Mouse (Mus musculus) MEL-GATA-1-ER (cell line): Measurements from ENCODE around the gene Abtb2.

Source experiments
- DNase-seq: peaks from one replicate; pipeline ENCODE4 v3.0.0-alpha.2; 2012; ENCODE audit warnings: low read depth; ENCODE audit errors: extremely low read depth

The Abtb2 gene

GRCm38 (mm10) chr2:103584093-103584492 is 18.0 kb downstream of the Abtb2 start:
- DNase-seq = peak; percentile 37

DNA sequence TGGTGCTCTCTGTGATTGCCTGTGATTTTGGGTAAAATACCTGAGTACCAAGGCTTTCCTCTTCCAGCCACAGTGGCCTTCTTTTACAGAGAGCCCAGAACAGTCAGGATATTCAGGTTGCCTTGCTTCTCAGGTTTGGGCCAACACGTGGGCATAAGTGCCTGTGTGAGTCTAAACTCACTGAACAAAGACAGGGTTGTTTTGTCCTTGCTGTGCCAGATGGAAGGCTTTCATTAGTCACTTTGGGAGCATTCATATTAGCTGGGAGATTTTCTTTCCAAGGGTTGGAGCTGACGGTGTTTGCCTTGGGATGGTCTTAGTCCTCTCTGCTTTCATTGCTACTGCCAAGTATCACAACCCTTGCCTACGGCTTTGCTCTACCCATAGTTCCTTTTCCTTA is 20.3 kb downstream of the Abtb2 start:
- DNase-seq = no peak

DNA sequence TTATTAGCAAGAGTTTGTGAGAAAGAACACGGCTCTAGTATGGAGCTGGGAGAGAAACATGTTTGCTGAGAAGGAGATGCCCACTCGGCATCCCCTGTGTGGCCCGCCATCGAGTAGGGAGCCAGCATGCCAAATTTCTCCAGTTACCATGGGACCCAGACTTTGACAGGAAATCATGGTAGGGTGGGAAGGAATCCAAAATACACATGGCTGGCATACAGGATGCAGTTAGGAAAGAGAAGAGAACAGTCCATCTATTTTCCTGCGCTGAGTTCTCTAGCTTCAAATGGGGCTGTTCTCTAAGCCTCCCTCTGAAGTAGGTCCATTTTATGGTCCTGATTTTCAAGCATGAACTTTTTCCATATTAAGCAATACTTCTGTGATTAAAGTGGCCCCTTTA is 22.7 kb downstream of the Abtb2 start:
- DNase-seq = no peak

- no peak for DNase-seq
Observed at GRCm38 (mm10) chr2:103589400-103589799, 23.3 kb downstream of the Abtb2 start.

GRCm38 (mm10) chr2:103590645-103591044 is 24.5 kb downstream of the Abtb2 start:
- peak; percentile 11 for DNase-seq

DNA sequence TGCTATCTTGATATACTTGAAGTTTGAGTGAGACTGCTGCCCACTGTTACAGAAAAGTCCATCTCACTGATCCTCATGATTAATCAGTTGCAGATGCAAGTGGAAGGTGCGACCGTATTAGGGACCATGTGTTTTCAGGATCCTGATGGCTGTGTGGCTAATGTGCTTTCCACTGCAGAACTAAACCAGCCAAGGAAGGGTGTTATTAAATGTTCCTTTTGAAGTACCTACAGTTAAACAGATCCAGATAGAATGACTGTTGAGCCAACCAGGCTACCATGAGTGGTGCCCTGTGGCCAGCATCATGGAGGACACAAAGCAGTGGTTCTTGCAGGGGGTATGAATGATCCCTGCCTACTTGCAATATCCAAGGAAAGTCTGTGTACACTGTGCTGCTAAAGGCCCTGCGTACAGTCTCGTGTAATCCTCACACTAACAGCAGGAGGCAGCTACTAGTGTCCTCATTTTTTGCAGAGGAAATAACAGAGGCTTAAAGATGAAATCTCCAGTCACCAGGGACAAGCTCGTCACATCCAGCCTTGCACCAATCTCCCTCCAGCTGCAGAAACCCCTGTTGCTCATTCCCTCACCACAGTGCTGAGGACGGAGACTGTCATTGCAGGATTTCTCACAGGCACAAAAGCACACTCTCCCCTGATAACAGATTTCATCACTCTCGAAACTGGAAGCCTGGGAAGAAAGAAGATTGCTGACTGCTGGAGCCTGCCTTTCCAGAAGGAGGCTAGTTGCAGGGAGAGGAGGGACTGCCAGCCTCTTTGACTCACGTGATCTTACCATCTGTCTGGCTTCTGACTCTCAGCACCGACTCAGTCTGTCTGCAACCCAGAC is 25.9 kb downstream of the Abtb2 start:
- DNase-seq = no peak

DNA sequence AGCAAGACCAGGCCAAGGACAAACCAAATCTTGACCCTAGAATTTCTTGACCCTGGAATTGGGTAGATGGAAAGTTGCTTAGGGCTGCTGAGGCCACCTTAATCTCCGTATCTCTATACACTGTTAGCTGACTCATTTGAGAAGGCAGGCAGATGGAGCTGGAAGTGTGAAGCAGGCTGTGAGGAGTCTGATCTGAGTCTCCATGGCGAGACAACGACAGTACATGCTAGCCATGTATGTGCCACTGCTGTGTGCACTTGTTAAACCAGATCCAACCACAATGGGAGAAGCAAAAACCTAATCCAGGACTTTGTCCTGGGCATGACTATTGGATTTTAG is 26.4 kb downstream of the Abtb2 start:
- DNase-seq = no peak

DNA sequence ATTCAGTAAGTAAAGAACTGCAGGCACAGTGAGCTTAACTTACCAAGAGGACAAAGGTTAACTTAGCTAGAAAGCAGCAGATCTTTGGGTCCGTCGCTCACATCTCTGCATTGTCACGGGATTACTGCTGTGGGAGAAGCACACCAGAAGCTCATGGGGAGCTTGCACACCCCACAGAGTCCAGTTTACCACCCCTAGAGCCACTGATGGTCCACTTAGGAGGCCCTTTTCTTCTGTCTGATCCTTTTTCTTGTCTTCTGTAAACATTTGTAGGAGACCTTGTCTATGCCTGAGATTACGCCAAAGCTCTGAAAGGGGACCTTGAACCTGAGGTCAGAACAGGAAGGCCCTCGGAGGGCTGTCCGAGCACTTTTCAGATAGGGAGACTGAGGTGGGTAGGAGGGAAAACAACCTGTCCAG is 28.5 kb downstream of the Abtb2 start:
- DNase-seq = no peak

DNA sequence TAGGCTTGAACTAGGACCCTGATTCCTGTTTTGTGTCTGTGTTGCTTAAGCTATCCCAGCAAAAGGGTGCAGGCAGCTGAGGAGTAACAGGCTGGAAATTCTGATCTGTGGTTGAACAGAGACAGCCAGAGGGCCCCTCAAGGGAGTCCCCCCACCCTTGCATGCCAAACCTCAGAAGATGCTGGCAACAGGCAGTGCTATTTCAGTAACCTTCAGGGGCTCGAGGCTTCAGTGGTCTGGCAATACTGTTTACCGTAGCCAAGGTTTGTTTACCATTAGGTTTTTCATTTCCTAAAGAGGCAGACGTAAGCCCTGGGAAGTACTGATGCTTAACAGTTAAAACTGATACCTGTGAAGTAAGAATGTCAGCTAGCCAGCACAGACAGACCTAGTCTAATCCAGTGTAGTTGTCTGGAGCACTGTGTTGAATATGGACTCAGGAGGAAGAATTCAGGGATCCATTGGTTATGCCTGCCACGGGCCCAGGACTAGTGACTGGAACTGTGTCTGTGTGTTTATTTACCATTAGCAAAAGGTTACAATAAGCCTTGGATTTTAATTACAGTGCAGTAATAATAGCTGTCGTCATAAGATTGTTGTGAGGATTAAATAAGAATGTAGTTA is 29.0 kb downstream of the Abtb2 start:
- DNase-seq = no peak

- DNase-seq = no peak
Observed at GRCm38 (mm10) chr2:103599296-103599695, 33.2 kb downstream of the Abtb2 start.

- DNase-seq = no peak
Observed at GRCm38 (mm10) chr2:103600165-103600891, 34.2 kb downstream of the Abtb2 start.

GRCm38 (mm10) chr2:103601126-103601525 is 35.0 kb downstream of the Abtb2 start:
- no peak for DNase-seq

- no peak for DNase-seq
Observed at GRCm38 (mm10) chr2:103601531-103601930, 35.4 kb downstream of the Abtb2 start.

DNA sequence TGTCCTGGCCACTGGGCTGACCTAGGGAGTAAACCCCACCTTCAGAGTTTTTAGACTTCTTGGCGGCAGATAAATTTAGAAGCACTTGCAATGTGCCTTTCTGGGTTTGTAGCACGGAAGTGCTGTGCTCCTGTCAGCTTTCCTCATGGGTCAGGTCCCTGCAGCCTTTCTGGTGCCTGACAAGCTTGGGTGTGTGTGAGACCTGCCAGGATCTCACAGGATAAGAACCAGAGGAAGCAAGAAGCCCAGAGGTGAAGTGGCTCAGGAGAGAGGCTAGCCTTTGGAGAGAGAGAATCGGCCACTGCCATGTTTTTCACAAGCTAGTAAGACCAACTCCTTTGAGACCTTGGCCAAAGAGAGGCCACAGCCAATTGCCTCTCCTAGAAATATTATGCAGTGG is 37.1 kb downstream of the Abtb2 start:
- no peak for DNase-seq

GRCm38 (mm10) chr2:103603869-103604268 is 37.8 kb downstream of the Abtb2 start:
- DNase-seq = no peak

DNA sequence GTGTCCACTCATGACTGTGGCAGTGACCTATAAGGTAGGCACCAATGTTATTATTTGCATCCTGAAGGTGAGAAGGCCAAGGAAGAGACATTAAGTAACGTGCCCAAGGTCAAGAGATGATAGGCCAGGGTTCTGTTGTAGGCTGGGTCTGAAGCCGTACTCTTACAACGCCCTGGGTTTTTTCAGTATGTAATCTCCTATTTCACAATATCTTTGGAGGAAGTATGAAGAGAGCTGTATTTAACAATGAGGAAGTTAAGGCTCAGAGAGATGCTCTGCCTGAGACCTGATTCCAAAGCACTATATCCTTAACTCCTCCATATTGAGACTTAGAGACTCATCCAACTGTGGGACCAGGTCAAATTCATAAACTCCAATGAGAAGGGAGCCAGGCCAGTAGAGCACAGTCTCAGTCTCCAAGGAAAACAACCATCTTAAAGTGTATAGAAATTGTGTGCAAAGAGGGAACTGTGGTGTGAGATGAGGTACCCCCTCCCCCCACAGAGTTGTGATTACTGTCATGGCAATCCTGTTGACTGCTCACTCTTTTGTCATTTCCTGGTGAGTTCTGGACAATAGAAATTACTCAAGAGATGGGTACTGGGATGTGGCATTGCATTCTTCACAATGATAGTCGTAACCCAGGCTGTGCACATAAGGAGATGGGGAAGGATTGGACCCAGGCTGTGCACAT is 39.8 kb downstream of the Abtb2 start:
- peak; percentile 69 for DNase-seq

DNA sequence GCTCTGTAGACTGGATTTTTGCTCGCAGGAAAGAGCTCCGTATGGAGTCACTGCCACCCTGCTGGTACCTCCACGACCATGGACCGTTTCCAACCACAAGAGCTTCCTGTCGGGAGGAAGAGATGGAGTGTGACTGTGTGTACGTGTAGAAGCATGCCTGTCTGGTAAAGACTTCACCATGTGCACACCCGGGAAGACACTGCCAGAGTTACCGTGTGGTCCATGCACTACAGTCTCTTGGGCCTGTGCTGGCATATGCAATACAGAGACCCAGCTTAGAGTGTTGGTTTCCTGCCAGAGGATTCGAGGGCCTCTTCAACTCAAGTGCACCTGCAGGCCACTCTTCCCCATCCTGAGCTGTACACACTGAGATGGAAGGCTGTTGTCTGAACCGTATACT is 41.8 kb downstream of the Abtb2 start:
- DNase-seq = no peak

- no peak for DNase-seq
Observed at GRCm38 (mm10) chr2:103608947-103609346, 42.8 kb downstream of the Abtb2 start.

- no peak for DNase-seq
Observed at GRCm38 (mm10) chr2:103609499-103609898, 43.4 kb downstream of the Abtb2 start.

- DNase-seq = no peak
Observed at GRCm38 (mm10) chr2:103610831-103611535, 44.9 kb downstream of the Abtb2 start.

- DNase-seq = no peak
Observed at GRCm38 (mm10) chr2:103613865-103614264, 47.8 kb downstream of the Abtb2 start.
